Mouse (Mus musculus) large intestine, adult 2 months (tissue): ENCODE measurements at regions not wholly inside any gene's neighbourhood (a gene's known extent, or its start where the extent isn't known, plus 50 kb on each side); places are given as distances from the start of the nearest gene placed in this dataset.
A peak's percentile ranks its signal among the peaks of the same experiment; 100 is the strongest.
"Not testable (repeated sequence)": the region's sequence is repeated elsewhere in the genome, so short reads cannot be mapped to it uniquely, and the experiment has no call there.

ENCODE experiments used
- DNase-seq: peaks from one replicate; pipeline ENCODE4 v3.0.0-alpha.2; 2012; ENCODE audit warnings: low read depth, low spot score
- WGBS: fragments of 180-500 bp; shearing (Covaris S2); methylation state at CpG from one replicate; pipeline ENCODE4 v1.1.7; 2018; 5-methylcytosine and 5-hydroxymethylcytosine counted together

GRCm38 (mm10) chr12:40898414-40899027, 125.4 kb upstream of the Immp2l start:
- 83% methylated on average over 8 of the region's 8 CpGs for WGBS
- no peak for DNase-seq

DNA sequence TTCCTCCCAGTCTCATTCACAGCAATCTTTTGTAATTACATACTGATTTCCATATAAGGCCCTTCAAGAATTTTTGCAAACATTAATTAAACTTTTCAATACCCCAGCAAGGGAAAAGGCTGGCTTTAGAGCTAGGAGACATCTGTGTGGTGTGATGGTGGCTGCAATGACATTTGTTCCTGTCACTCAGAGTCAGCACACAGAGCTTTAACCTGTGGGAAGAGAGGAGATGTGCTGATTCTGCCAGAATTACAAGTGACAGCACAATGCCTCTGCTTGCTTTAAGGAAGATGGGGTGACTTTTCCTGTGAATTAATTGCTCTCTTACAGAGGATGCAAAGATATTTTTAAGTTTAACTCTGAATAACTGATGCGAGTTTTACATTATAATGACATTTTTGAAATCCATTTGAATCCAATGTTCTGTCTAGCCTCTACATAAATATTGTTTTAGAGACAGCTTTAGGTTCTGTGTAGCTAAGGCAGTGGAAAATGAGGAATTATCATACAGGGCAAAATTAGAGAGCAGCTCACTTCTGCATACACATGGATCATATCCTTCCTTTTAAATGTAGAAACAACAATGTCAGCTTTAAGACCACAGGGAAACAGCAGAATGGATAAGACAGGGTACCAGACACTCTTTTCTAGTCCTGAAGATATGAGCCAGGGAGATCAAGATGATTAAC, 118.1 kb upstream of the Immp2l start:
- WGBS, result 83% methylated on average over 1 of the region's 1 CpGs

DNA sequence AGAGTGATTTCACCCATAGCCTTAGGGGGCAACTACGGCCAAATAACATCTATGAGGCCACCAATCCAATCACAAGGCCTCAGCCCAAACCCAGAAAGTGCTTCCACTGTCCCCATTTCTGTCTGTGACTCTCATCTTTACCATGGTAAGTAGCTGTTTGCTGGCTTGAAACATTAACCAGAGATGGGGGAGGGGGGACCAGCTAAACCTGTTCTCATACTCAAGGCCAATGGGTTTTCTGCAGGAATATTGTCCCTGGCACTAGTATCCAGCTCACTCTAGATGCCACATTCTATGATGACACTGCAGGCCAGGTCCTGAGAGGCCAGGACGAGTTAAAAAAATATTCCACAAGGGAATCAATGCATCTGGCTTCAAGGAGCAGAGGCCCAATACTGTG, 117.1 kb upstream of the Immp2l start:
- 45% methylated on average over 2 of the region's 2 CpGs for WGBS
- DNase-seq, result no peak

More for the DNA sequence above, 118.1 kb upstream of the Immp2l start:
- DNase-seq, result no peak

DNA sequence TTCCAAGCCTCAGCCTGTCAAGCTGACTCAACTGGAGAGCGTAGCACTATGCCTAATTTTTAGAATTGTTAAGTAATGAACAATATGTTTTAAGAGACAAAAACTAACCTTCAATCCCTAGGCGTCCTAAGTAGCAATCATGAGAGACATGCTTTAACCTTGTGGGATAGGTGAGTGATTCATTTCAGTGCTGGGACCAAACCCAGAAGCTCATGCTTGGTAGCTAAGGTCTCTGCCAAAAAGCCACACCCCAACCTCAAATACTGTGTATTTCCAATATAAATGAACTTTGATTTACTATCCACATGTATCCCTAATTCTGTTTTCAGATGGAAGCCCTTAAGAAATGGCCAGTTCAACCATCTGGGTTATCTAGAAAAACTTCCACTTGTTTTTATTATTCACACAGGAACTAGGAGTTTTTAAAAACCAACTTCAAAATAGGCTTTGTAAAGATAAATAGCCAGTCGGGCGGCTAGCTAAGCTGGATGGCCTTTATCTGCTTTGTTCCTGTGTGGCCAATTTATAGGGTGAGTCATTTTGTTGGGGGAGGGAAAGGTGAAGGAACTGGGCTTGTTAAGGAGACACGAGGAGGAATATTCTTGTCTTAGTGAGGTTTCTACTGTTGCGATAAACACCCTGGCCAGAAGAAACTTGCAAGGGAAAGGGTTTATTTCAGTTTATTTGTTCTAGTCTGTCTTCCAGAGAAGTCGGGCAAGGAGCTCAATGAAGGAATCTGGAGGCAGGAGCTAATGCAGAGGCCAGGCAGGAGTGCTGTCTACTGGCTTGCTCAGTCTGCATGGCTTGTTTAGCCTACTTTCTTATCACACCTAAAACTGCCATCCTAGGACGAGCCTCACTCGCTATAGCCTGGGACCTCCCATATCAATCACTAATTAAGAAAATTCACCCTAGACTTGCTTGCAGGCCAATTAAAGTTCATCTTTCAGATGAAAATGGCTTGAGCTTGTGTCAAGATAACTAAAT, 114.8 kb upstream of the Immp2l start:
- peak; percentile 77 for DNase-seq
- 20% methylated on average over 9 of the region's 9 CpGs for WGBS

GRCm38 (mm10) chr12:40917486-40917885, 106.4 kb upstream of the Immp2l start:
- 34% methylated on average over 3 of the region's 3 CpGs for WGBS
- DNase-seq, result peak; percentile 43

DNA sequence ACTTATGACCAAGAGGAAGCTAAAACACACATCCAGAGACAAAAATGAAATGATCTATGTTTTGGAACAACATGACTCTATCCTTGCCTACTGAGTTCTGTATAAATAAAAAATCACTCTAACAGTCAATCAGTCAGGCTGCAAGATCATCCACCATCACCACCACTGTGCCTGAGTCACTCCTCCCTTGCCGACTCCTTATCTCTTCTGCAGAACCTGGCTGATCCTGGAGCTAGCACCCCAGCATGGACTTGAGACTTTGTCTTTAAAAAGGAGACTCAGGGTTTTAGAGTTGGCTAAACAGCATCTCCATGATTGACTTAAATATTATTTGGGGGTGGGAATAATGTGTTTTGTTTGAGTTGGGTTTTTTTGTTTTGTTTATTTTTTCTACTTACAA, 101.9 kb upstream of the Immp2l start:
- 82% methylated on average over 1 of the region's 1 CpGs for WGBS
- DNase-seq, result no peak

- whole genome bisulfite sequencing, result 100% methylated on average over 1 of the region's 1 CpGs
- DNase-seq, result no peak
Measured at GRCm38 (mm10) chr12:40926681-40927080, 97.2 kb upstream of the Immp2l start.

- 89% methylated on average over 1 of the region's 1 CpGs for WGBS
- DNase-seq, result not testable (repeated sequence)
Measured at GRCm38 (mm10) chr12:40929409-40929808, 94.5 kb upstream of the Immp2l start.

DNA sequence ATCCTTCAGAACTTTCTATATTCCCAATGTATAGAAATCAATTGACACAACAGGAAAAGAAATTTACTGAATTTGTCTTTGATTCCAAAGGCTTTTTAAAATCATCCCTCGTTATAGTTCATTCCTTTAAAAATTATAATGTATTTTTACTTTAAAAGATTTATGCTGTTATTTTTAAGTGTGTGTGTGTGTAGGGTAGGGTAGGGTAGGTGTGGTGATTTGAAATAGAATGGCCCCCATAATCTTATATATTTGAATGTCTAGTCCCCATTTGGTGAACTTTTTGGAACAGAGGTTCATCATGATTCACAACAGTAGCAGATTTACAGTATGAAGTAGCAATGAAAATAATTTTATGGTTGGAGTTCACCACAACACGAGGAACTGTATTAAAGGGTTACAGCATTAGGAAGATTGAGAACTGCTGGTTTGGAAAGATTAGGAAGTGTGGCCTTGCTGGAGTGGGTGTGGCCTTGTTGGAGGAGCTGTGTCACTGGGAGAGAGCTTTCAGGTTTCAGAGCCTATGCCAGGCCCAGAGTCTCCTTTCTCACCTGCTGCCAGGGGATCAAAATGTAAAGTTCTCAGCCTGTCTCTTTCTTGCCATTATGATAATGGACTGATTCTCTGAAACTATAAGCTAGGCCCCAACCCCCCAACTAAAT, 88.7 kb upstream of the Immp2l start:
- DNase-seq, result no peak
- WGBS, result 75% methylated on average over 2 of the region's 2 CpGs

DNA sequence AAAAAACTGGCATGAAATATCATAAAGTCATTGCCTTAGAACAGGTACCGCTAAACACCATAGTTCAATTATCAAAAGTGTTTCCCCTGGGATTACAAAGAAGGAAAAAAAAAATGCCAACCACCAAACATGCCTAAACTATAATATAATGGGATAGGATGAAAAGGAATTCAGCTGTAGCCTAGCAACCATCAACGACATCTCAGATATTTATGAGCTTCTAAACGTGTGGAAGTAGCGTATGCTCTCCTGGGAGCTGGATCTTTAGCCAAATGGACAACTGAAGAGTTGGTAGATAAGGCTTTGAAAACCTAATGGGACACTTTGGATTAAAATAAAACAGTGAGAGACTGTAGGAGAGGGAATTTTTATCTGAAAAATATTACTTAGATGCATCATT, 86.9 kb upstream of the Immp2l start:
- WGBS, result 67% methylated on average over 4 of the region's 4 CpGs
- no peak for DNase-seq

DNA sequence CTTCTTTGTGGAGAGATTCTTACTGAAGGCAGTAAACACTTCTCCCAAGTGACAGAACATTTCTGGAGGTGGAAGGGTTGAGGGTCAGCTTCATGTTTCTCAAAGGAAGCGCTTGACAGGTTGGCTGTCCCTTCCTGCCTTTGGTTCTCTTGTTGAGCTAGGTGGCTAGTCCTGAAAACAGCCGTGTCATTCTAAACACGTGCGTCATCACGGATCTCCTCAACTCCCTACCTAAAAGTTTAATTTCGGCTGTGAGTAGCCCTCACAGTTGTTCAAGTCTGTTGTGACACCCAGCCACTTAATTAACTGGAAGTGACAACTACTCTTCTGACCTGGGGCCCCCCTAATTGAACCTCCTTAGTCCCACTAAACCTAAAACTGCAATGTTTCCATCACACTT, 77.0 kb upstream of the Immp2l start:
- WGBS, result 81% methylated on average over 6 of the region's 6 CpGs
- no peak for DNase-seq

DNA sequence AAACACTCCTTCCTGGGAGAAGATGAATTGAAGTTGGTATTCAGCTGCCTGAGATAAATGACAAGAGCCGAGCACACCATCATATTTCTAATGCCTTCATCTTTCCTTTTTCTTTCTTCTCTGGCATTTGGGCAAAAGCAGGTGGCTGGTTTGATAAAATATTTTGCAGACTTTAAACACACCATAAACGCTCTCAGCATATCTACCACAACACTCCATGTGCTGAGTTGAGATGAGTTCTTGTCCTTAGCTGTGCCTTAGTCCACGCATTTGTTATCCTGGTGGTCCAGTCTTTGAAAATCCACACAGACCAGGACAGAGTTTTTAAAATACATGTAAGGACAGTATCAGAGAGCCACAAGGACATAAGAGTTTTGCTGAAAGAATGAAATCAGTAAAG, 74.3 kb upstream of the Immp2l start:
- no peak for DNase-seq
- WGBS, result 83% methylated on average over 3 of the region's 3 CpGs

DNA sequence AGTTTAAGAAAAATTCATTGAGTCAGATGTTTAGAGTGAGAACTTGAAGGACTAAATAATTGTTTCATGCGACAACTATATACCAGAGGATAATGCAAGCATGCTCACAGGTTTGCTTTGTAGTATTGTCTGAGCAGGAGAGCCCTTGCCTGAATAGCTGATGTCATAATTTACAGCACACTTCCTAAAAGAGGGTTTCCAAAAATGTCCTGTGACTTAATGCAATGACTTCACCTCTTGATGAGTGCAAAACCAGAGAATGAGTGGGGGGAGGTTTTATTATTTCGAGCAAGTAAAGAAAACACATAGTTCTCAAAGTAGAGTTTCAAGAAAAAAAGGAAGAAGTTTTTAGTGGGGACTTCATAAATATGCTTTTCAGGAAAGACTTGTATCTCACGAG, 65.4 kb upstream of the Immp2l start:
- WGBS, result 73% methylated on average over 3 of the region's 3 CpGs
- DNase-seq, result no peak

DNA sequence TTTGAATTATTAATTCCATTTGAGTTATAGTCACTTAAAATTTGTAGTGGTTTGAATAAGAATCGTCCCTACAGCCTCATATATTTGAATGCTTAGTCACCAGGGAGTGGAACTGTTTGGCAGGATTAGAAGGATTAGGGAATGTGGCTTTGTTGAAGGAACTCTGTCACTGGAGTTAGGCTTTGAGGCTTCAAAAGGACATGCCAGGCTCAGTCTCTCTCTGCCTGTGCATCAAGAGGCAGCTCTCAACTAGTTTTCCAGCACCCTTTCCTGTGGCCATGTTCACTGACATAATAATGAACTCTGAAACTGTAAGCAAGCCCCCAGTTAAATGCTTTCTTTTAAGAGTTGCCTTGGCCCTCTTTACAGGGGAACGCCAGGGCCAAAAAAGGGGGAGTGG, 58.9 kb upstream of the Immp2l start:
- 72% methylated on average over 2 of the region's 2 CpGs for WGBS

GRCm38 (mm10) chr12:40966308-40966707, 57.6 kb upstream of the Immp2l start:
- DNase-seq, result no peak
- WGBS, result 88% methylated on average over 2 of the region's 2 CpGs

More for the DNA sequence above, 58.9 kb upstream of the Immp2l start:
- no peak for DNase-seq

- WGBS, result 65% methylated on average over 6 of the region's 6 CpGs
- DNase-seq, result not testable (repeated sequence)
Measured at GRCm38 (mm10) chr12:40966723-40967122, 57.2 kb upstream of the Immp2l start.

GRCm38 (mm10) chr12:40972844-40973243, 51.0 kb upstream of the Immp2l start:
- no peak for DNase-seq
- WGBS, result 83% methylated on average over 3 of the region's 3 CpGs
